Mouse (Mus musculus): ENCODE measurements around the gene Cyfip2. TPM values are rescaled to one million over a fixed set of nuclear protein-coding genes. Genes with fewer than 3 reads are reported as not detected.

The Cyfip2 gene
- total RNA-seq, 4 experiments from 2014 or later: 534 to 625 (median 593) TPM

GRCm38 (mm10) chr11:46308271-46308974, 4.2 kb downstream of the Cyfip2 start:
- no peak for DNase-seq (ENCODE audit: low spot score in 2 of 2)

- DNase-seq (ENCODE audit: low spot score in 2 of 2): no peak
These were observed 4.9 kb downstream of the Cyfip2 start for GRCm38 (mm10) chr11:46307768-46308167.

- DNase-seq (ENCODE audit: low spot score in 2 of 2): no peak
These were observed 5.9 kb downstream of the Cyfip2 start for GRCm38 (mm10) chr11:46306776-46307175.

- no peak for DNase-seq (ENCODE audit: low spot score in 2 of 2)
These were observed 6.7 kb downstream of the Cyfip2 start for GRCm38 (mm10) chr11:46305881-46306520.

- DNase-seq (ENCODE audit: low spot score in 2 of 2): no peak
These were observed 7.6 kb downstream of the Cyfip2 start for GRCm38 (mm10) chr11:46304864-46305710.

GRCm38 (mm10) chr11:46304093-46304492, 8.6 kb downstream of the Cyfip2 start:
- no peak for DNase-seq (ENCODE audit: low spot score in 2 of 2)

- no peak for DNase-seq (ENCODE audit: low spot score in 2 of 2)
These were observed 10.2 kb downstream of the Cyfip2 start for GRCm38 (mm10) chr11:46302471-46302870.

GRCm38 (mm10) chr11:46301579-46302248, 10.9 kb downstream of the Cyfip2 start:
- peak in 1 of 2 experiments; percentile 80 for DNase-seq (ENCODE audit: low spot score in 2 of 2)

- DNase-seq (ENCODE audit: low spot score in 2 of 2): no peak
These were observed 12.8 kb downstream of the Cyfip2 start for GRCm38 (mm10) chr11:46299901-46300300.

GRCm38 (mm10) chr11:46298889-46299785, 13.5 kb downstream of the Cyfip2 start:
- DNase-seq (ENCODE audit: low spot score in 2 of 2): peak in 1 of 2 experiments; percentile 59

GRCm38 (mm10) chr11:46294390-46294789, 18.3 kb downstream of the Cyfip2 start:
- no peak for DNase-seq (ENCODE audit: low spot score in 2 of 2)

- no peak for DNase-seq (ENCODE audit: low spot score in 2 of 2)
These were observed 19.2 kb downstream of the Cyfip2 start for GRCm38 (mm10) chr11:46293491-46293890.

- DNase-seq (ENCODE audit: low spot score in 2 of 2): no peak
These were observed 21.7 kb downstream of the Cyfip2 start for GRCm38 (mm10) chr11:46290988-46291405.

GRCm38 (mm10) chr11:46289561-46289960, 23.1 kb downstream of the Cyfip2 start:
- no peak for DNase-seq (ENCODE audit: low spot score in 2 of 2)

- DNase-seq (ENCODE audit: low spot score in 2 of 2): no peak
These were observed 23.6 kb downstream of the Cyfip2 start for GRCm38 (mm10) chr11:46289022-46289421.

- DNase-seq (ENCODE audit: low spot score in 2 of 2): no peak
These were observed 24.6 kb downstream of the Cyfip2 start for GRCm38 (mm10) chr11:46288091-46288490.

GRCm38 (mm10) chr11:46286803-46287202, 25.9 kb downstream of the Cyfip2 start:
- no peak for DNase-seq (ENCODE audit: low spot score in 2 of 2)

GRCm38 (mm10) chr11:46283800-46284199, 28.9 kb downstream of the Cyfip2 start:
- DNase-seq (ENCODE audit: low spot score in 2 of 2): peak in 1 of 2 experiments; percentile 71

GRCm38 (mm10) chr11:46282612-46283011, 30.0 kb downstream of the Cyfip2 start:
- no peak for DNase-seq (ENCODE audit: low spot score in 2 of 2)

- no peak for DNase-seq (ENCODE audit: low spot score in 2 of 2)
These were observed 34.0 kb downstream of the Cyfip2 start for GRCm38 (mm10) chr11:46278709-46279108.

Measured in left cerebral cortex, adult 8-10 months (tissue).